Mouse (Mus musculus): Measurements from ENCODE around the gene Micu1. TPM values are rescaled to one million over a fixed set of nuclear protein-coding genes. Genes with fewer than 3 reads are reported as not detected.

The Micu1 gene
- total RNA-seq, 2 experiments from 2014 or later, result 121 to 128 TPM

GRCm38 (mm10) chr10:59720017-59720416 lies 17.7 kb downstream of the Micu1 start:
- no peak for DNase-seq (ENCODE audit: low spot score in 2 of 2)

DNA sequence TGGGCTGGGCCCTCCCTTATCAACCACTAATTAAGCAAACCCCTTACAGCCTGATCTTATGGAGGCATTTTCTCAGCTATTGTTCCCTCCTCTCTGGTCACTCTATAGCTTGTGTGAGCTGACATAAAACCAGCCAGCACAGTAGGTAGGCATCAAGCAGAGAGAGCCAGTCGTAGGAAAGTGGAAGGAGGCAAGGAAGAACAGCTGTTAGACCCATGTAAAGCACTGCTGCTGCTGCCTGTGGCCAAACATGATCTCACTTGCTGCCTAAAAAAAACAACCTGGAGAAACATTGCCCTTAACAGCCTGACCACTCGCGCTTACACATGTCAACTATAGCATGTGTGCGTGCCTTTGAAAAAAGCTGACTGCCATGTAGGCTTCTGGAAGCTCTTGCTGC lies 19.3 kb downstream of the Micu1 start:
- no peak for DNase-seq (ENCODE audit: low spot score in 2 of 2)

GRCm38 (mm10) chr10:59724634-59725033 lies 22.4 kb downstream of the Micu1 start:
- DNase-seq (ENCODE audit: low spot score in 2 of 2), result no peak

- DNase-seq (ENCODE audit: low spot score in 2 of 2), result no peak
Observed at GRCm38 (mm10) chr10:59727251-59727650, 25.0 kb downstream of the Micu1 start.

DNA sequence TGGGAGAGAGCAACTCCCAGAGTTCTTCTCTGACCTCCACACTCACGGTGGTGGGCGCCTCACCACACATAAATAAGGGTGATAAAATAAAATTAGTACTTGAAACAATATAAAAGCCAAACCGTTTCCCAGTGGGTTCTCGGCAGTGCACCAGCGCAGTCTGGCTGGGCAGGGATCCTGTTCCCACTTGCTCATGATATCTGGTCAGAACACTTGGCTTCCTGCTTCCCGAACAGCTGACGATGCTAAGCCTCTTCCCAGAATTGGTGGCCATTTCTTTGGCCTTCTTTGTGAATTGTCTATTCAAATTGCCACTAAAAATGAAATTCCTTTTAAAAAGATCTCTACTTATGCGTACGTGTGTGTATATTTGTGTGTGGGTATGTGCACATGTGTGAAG lies 27.0 kb downstream of the Micu1 start:
- DNase-seq (ENCODE audit: low spot score in 2 of 2), result no peak

DNA sequence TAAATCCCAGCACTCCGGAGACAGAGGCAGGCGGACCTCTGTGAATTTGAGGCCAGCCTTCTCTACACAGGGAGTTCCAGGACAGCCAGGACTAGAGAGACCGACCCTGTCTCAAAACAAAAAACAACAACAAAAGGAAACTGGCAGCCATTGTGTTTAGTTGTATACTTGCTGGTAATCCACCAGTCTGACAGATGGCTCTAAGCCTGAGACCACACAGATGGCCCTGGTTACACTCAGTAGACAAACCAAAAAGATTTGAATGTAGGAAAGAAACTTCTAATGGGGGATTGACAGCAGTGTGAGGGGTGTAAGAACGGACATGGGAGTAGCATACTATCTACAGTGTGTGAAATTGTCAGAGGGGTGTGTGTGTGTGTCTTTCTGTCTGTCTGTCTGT lies 27.6 kb downstream of the Micu1 start:
- no peak for DNase-seq (ENCODE audit: low spot score in 2 of 2)

DNA sequence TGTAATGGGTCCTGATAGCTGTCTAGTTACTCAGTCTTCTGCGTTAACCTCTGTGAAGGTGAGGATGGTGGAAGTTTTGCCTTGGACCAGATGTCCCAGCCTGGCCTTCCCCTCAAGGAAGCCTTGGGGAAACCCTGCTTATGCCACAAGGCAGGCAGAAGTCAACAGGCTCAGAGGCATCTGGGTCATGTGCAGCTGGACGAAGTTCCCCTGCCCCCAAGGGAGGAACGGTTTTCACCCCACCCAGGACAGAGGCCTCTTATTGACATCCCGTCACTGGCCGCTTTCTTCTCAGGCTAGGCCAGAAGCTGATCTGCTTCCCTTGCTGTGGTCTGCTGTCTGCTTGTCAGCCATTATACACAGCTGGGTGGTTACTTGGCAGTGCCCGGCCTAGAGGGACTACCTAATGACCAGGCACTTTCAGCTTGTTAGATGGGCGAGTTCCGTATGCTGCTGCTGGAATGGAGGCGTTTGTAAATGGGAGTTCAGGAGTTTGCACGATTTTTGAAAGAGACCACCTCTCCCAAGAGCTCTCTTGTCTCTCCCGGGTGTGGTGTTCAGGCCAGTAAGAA lies 33.8 kb downstream of the Micu1 start:
- DNase-seq (ENCODE audit: low spot score in 2 of 2), result no peak

GRCm38 (mm10) chr10:59741448-59741847 lies 39.2 kb downstream of the Micu1 start:
- DNase-seq (ENCODE audit: low spot score in 2 of 2), result no peak

- DNase-seq (ENCODE audit: low spot score in 2 of 2), result no peak
Observed at GRCm38 (mm10) chr10:59743397-59743796, 41.1 kb downstream of the Micu1 start.

DNA sequence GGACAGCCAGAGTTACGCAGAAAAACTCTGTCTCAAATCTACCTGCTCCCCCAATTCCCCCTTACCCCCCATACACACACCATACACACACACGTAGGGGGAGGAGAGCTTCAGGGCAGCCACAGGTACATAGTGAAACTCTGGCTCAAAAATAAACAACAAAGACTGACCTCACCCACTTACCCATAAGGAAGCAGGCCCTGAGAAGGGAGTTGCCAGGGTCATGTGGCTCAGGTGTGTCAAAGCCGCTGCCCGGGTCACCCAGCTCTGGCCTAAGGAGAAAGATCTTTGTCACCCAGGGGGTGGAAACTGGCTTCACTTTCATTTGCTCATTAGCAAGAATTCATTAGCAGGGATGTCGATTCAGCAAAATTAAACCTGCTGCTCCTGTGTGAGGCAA lies 41.7 kb downstream of the Micu1 start:
- DNase-seq (ENCODE audit: low spot score in 2 of 2), result no peak

DNA sequence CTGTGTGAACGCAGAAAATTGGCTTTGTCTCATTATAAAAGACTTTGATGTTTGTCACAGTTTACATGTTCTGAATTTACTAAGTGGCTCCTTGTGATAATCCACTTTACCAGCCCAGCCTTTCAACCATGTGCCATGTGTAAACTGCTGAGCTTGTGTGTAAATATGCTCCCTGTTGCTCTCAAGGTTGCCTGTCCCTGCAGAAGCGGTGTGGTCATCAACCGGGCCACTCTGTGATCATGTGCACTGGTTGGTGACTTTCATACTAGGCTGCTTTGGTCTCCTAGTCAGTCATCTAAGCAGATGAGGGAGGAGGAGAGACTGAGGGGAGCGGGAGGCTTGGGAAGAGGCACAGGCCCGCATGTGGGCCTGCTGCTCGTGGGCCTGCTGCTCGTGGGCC lies 45.1 kb downstream of the Micu1 start:
- no peak for DNase-seq (ENCODE audit: low spot score in 2 of 2)

GRCm38 (mm10) chr10:59748699-59749200 lies 46.5 kb downstream of the Micu1 start:
- DNase-seq (ENCODE audit: low spot score in 2 of 2), result no peak

- DNase-seq (ENCODE audit: low spot score in 2 of 2), result no peak
Observed at GRCm38 (mm10) chr10:59753538-59754069, 51.3 kb downstream of the Micu1 start.

DNA sequence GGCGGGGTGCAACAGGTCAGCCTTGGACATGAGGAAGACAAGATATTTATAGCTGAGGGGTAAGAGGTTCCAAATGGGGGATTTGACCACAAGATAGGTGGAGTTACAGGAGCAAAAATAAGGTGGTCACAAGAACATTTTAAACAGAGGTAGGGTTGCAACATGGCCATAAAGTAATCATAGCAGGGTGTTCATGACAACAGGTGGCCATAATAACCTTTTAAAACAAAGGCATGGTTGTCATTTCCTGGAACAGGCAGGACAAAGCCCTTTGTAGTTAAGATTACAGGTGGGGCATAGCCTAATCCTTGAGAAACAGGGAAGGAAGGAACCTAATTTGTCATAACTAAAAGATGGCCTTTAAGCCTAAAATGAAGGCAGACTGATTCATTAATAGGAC lies 51.8 kb downstream of the Micu1 start:
- DNase-seq (ENCODE audit: low spot score in 2 of 2), result no peak

GRCm38 (mm10) chr10:59754901-59755300 lies 52.6 kb downstream of the Micu1 start:
- DNase-seq (ENCODE audit: low spot score in 2 of 2), result no peak

DNA sequence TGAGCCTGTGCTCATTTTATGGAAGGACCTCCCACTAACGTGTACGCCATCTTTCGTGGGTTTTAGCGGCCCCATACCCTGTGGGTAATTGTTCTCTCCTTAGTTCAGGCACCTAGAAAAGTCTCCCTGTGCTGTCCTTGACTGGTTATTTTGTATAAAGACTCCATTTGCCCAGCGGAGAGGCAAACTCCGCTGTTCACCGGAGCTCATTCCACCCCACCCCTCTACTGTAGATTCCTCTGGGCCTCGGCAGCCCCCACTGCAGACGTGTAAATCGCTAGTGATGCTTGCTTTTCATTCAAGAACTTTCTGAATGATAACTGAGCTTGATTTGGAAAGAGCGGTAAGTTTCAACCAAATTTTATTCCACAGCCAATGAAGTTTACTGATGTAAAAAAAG lies 53.4 kb downstream of the Micu1 start:
- DNase-seq (ENCODE audit: low spot score in 2 of 2), result no peak

DNA sequence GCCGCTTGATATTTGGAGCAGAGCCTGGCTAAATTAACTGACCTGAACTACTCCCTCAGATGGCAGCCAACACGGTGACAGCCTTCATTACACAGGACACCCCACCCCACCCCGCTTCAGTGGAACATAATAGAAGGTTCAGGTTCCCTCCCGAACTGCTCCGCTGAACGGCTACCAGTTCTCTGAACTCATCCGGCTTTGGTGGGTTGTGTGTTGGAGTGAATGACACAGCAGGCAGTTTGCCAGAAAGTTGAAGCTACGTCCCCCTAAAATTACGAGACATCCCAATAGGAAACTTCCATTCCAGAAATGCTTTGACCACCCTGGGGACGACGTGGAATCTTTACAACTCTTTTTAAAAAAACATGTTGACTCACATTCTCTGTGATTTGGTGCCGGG lies 53.8 kb downstream of the Micu1 start:
- peak in 1 of 2 experiments; percentile 17 for DNase-seq (ENCODE audit: low spot score in 2 of 2)

DNA sequence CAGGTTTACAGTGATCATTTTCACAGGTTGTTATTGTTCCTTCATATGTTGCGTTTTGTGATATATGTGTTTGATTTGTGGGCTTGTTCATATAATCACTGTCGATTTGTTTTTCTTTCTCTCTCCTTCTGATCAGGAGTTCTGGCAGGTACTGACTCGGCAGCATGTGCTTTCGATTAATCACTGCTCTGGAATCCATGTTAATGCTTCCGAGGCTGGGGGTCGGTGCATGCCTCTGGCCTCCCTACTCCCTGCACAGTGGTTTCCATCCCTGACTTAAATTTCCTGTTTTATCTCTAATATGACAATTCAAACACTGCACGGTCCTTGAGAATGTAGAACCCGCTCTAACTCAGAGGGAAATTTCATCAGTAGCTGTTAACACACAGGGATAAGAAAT lies 54.3 kb downstream of the Micu1 start:
- DNase-seq (ENCODE audit: low spot score in 2 of 2), result no peak

GRCm38 (mm10) chr10:59764781-59765180 lies 62.5 kb downstream of the Micu1 start:
- no peak for DNase-seq (ENCODE audit: low spot score in 2 of 2)

DNA sequence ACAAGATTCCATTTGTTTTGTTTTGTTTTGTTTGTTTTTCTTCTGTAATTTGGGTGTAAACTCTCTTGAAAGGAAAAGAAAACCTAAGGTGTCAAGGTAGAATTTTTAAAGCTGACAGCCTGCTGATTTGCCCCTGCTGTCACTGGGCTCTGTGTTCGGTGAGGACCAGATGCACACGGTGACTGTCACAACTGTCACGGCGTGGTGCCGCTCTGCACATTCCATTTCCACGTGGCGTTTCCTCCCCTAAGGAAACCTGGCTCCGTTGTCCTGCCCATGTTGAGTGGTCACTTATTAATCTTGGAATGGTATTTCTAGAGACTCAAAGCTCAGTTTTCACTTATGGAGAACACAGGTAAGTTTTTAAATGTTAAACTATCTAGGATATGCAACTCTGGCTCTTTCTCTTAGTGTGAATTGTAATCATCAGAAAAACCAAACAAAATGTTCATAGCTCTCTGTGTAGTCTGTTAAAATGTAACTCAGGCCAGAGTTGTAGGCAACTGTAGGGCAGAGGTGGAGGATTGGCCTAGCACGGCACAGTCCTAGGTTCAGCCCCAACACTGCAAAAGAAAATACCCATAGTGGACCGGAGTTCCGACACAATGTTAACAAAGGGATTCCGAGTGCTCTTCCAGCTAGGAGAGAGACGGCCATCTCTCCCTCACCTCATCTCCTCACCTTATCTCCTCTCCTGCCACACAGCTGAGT lies 66.2 kb downstream of the Micu1 start:
- DNase-seq (ENCODE audit: low spot score in 2 of 2), result no peak

GRCm38 (mm10) chr10:59771375-59772048 lies 69.2 kb downstream of the Micu1 start:
- no peak for DNase-seq (ENCODE audit: low spot score in 2 of 2)

GRCm38 (mm10) chr10:59772049-59772397 lies 69.7 kb downstream of the Micu1 start:
- no peak for DNase-seq (ENCODE audit: low spot score in 2 of 2)

Measured in gastrocnemius, postnatal 4 days (tissue).